In genomic region chr19:28298669-28299068, GRCm38 (mm10) we compare ENCODE assay signal across 9 mouse cellular contexts.
DNase-seq lines count a peak whose midpoint lies in the region; TF ChIP-seq lines count a peak whose summit lies in the region.
"Had no signal": no experiment of that assay in that cellular context is flagged by ENCODE, and none has a peak within 500 bp of the region (broad histone marks: within the 10 kb centered on the region; RNA-seq: fewer than 3 reads in every experiment).

No protein-coding gene starts in this region.

- H3K4me3 ChIP-seq in layer of hippocampus, adult 2 months: no peak overlapping the region
- H3K4me3 ChIP-seq: limb, embryonic 15.5 days had no signal

- H3K27ac ChIP-seq in layer of hippocampus, adult 2 months: peak overlapping the region; percentile 93
- H3K27ac ChIP-seq: limb, embryonic 15.5 days had no signal

- peak; percentile 20 for DNase-seq in cerebellum, adult 9-11 months
- no peak for DNase-seq in cerebellum, adult 8-10 months
- peak; percentile 33 for DNase-seq in right cerebral cortex, adult 18-20 months
- DNase-seq in right cerebral cortex, postnatal 25 days: no peak
- DNase-seq in layer of hippocampus, adult 2 months (ENCODE audit: low spot score in 2 of 2): peak; percentile 78 to 81
- peak; percentile 40 for DNase-seq in thymus, postnatal 14 days
- no peak for DNase-seq in heart, adult 8-10 months (ENCODE audit: low spot score)
- DNase-seq in Muller cell, postnatal 12 days (ENCODE audit: inconsistent ontology term): no peak

- peak; percentile 48 for TF ChIP-seq CTCF in layer of hippocampus, adult 2 months (conservative IDR thresholded peaks at IDR 0.05)

Comparison
In these comparisons a context has a peak if more than half of its experiments do, and no peak if none do; other contexts are left out.
1. DNase-seq: peak in cerebellum, adult 9-11 months (single experiment), right cerebral cortex, adult 18-20 months (single experiment), layer of hippocampus, adult 2 months (2 of 2) and thymus, postnatal 14 days (single experiment); none in cerebellum, adult 8-10 months (single experiment), right cerebral cortex, postnatal 25 days (single experiment), heart, adult 8-10 months (single experiment) and Muller cell, postnatal 12 days (single experiment).